Mouse (Mus musculus): ENCODE measurements at regions not wholly inside any gene's neighbourhood (a gene's known extent, or its start where the extent isn't known, plus 50 kb on each side); places are given as distances from the start of the nearest gene placed in this dataset.

DNA sequence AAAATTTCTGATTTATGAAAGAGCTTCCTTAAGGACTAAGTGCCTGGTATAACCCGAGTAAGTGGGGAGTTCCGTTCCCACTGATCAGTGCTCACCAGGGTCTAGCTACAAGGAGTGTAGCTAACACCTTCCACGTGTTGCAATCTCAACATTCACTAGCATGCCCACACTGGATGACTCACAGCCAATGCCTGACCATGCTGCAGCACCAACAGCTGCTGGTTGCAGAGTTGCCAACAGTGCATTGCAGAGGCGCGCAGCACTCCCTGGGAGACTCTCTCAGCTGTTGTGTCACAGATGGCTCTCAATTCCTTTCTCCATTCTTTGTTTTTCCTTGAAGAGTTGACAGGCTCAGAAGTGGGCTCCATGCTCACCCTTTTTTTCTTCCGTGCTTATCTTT is 787.5 kb upstream of the Tenm3 start:
- DNase-seq (ENCODE audit: low spot score in 2 of 2) = no peak

GRCm38 (mm10) chr8:49627966-49628495 is 784.3 kb upstream of the Tenm3 start:
- no peak for DNase-seq (ENCODE audit: low spot score in 2 of 2)

DNA sequence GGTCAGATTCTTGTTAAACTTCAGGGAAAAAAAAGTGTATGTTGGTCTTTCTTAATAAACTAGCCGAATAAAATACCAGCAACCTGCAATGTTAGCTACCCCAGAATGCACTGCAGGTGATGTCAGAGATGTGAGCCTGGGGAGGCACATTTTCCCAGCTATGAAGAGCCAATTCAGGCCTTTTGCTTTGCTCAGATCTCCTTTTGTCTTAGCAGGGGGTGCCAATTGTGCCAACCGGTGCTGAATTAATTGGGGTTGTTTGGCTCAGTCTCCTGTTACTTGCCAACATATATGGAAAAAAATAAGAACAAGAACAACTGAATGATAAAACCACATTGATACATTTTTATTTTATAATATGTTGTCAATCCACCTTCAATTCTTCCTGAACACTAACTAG is 751.8 kb upstream of the Tenm3 start:
- DNase-seq (ENCODE audit: low spot score in 2 of 2) = no peak

DNA sequence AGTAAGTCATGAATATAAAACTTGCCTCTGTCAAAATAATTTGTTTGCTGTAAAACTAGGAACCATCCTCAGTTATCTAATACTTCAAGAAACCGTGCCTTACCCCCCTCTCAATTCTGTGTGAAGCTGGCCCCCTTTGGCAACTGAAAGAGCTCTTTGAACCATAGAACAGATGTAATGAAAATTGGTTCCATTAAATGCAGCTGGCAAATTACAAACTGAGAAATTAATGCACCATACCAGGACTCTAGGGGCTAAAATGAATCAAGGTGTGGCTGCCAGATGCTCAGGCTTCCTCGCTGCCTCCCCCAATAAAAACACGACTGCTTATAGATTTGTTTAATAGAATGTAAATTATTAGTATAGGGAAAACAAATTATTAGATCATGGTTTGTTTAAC is 723.7 kb upstream of the Tenm3 start:
- DNase-seq (ENCODE audit: low spot score in 2 of 2) = no peak

GRCm38 (mm10) chr8:49563499-49564279 is 719.9 kb upstream of the Tenm3 start:
- DNase-seq (ENCODE audit: low spot score in 2 of 2) = no peak

DNA sequence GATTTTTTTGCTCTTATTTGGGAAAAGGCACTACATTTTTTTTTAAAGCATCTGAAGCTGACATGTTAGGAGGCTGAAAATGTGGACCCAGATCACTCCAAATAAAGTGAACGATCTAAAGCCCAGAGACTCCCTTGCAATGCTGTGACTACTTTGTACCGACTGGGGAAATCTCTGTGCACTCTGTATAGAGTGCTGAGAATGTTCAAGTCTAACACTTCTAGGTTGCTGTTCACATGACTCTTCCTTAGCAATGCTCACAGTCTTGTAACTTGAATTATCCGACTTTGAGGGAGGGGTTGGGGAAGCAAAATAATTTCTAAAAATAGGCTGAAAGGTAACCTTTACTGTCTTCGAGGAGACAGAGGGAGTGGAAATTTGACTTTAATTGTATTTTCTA is 719.2 kb upstream of the Tenm3 start:
- DNase-seq (ENCODE audit: low spot score in 2 of 2) = no peak

- DNase-seq (ENCODE audit: low spot score in 2 of 2) = no peak
Observed at GRCm38 (mm10) chr8:49555724-49556457, 712.1 kb upstream of the Tenm3 start.

DNA sequence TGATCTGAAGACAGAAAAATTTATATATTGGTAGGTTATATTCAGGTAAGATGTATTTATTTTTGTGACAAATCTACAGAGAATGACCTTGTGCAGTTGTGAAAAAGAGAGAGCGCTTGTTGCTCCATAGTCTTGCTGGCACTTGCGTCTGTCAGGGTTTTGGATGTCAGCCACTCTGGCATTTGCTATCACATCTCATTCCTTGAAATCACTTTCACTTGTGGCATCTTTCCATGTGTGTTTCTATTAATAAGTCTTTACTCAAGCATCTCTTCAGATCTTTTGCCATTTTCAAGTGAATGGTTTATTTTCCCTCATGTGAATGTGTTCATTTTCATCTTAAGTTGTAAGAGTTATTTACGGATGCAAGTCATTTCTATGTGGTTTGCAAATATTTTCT is 709.4 kb upstream of the Tenm3 start:
- DNase-seq (ENCODE audit: low spot score in 2 of 2) = peak in 1 of 2 experiments; percentile 14

GRCm38 (mm10) chr8:49543321-49543720 is 699.6 kb upstream of the Tenm3 start:
- DNase-seq (ENCODE audit: low spot score in 2 of 2) = no peak

DNA sequence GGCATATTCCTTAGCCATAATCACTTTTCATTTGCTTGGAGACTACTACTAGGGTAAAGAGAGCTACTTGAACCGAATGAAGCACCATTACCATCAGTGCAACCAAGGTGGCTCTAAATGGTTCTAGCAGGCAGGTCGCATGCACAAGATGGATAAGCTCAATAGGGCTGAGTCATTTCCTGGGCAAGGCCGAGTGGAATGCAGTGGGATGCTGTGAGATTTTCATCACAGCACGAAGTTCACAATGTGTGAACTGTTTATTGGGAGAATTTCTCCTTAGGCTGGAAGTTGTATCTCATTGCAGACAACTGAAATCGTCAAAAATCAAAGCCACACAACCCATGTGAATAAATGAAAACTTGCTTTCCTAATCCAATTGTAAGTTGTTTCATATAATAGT is 697.6 kb upstream of the Tenm3 start:
- no peak for DNase-seq (ENCODE audit: low spot score in 2 of 2)

GRCm38 (mm10) chr8:49533412-49534351 is 689.9 kb upstream of the Tenm3 start:
- no peak for DNase-seq (ENCODE audit: low spot score in 2 of 2)

- no peak for DNase-seq (ENCODE audit: low spot score in 2 of 2)
Observed at GRCm38 (mm10) chr8:49529294-49529693, 685.5 kb upstream of the Tenm3 start.

GRCm38 (mm10) chr8:49492906-49493305 is 649.2 kb upstream of the Tenm3 start:
- DNase-seq (ENCODE audit: low spot score in 2 of 2) = no peak

DNA sequence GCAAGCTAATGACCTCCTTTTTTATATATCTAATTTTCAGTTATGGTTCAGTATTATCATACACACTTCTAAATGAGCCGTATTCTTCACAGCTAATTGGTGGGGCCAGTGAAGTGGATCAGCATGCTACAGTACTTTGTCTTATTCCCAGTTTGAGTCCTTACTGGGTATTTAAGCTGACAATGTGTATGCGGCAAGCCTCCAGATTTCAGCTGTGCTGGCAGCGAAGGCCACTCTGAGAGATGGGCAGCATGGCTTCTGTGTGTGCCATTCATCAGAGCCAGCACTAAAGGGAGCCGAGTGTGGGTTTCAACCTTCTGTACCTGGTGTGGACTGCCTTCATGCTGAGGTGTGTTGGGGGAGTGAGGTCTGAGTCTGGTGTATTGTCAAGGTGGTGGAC is 641.5 kb upstream of the Tenm3 start:
- no peak for DNase-seq (ENCODE audit: low spot score in 2 of 2)

GRCm38 (mm10) chr8:49481476-49481992 is 637.8 kb upstream of the Tenm3 start:
- DNase-seq (ENCODE audit: low spot score in 2 of 2) = no peak

GRCm38 (mm10) chr8:49465911-49466518 is 622.3 kb upstream of the Tenm3 start:
- DNase-seq (ENCODE audit: low spot score in 2 of 2) = no peak

DNA sequence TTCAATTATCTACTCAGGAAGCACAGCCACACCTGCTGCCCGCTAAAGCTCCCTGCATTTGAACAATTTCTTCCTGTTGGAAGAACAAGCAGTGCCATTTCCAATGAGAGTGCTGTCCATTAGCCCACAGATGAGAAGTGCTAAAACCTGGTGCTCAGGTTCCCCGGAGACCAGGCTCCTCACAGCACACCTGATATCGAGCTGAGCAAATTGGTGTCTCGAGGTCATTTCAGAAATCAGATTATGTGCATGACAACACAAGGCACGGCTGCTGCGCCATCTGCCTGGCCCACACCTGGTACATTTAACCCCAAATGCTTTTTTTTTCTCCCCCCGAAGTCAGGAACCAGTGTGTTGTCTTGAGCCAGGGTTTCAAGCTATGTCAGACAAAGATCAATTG is 621.3 kb upstream of the Tenm3 start:
- DNase-seq (ENCODE audit: low spot score in 2 of 2) = no peak

DNA sequence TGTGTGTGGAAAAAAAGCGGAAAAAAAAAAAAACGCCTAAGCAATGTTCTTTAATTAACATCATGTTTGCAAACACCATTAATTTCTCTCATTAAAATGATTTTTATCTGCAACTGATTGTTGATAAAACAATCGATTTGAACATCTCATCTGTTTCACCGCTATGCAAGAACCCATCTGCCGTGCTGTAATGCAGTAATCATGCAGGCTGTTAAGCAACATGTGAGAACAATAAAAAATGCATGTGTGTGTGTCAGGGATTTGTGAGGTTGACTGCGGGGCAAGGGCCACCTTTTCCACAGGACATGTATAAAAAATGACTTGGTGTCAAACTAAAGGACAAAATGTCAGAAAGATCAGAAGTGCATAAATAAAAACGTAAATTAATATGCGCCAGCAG is 618.9 kb upstream of the Tenm3 start:
- DNase-seq (ENCODE audit: low spot score in 2 of 2) = no peak

- no peak for DNase-seq (ENCODE audit: low spot score in 2 of 2)
Observed at GRCm38 (mm10) chr8:49461724-49462473, 618.1 kb upstream of the Tenm3 start.

- DNase-seq (ENCODE audit: low spot score in 2 of 2) = no peak
Observed at GRCm38 (mm10) chr8:49445444-49445843, 601.7 kb upstream of the Tenm3 start.

DNA sequence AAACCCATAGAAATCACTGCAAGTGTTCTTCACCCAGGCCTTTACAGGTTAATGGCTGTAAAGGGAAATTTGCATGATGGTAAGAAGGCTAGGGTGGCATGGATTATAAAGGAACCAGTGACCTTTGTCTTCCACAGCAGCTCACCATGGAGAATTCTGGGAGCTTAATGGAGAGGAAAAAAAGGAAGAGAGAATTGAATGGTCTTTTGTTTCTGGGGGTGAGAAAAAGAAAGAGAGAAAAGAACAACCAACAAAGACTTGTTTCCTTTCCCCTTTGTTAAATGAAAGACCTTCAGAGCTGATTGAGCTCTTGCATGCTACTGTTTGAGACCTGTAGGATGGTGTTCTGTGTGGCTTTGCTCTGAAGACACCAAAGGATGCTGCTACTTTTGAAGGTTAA is 597.5 kb upstream of the Tenm3 start:
- no peak for DNase-seq (ENCODE audit: low spot score in 2 of 2)
